Mouse (Mus musculus) A20 (cell line): ENCODE results near the gene Cryaa.

Source experiments
- DNase-seq: peaks from one replicate; pipeline ENCODE4 v3.0.0-alpha.2; 2011; ENCODE audit warnings: low read depth, low spot score

Gene Cryaa

DNA sequence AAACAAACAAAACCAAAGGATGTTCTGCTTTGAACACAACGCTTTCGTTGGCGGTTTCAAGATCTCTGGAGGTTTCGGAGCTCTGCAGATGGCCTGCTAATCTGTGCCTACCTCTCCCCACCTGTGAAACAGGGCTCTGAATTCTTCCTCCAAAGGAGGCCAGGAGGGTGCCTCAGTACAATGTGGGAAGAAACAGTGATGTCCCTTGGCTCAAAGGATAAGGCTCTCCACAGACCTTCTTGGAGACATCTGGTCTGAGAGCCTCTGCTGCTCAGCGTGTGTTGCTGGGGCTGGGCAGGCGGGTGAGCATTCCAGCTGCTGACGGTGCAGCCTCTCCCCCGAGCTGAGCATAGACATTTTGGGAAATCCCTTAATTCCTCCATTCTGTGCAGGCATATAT, at the start of gene Cryaa:
Gene Cryaa (plus strand): TSS at position 301 of the 400 bp plus-strand sequence.
- no peak for DNase-seq

DNA sequence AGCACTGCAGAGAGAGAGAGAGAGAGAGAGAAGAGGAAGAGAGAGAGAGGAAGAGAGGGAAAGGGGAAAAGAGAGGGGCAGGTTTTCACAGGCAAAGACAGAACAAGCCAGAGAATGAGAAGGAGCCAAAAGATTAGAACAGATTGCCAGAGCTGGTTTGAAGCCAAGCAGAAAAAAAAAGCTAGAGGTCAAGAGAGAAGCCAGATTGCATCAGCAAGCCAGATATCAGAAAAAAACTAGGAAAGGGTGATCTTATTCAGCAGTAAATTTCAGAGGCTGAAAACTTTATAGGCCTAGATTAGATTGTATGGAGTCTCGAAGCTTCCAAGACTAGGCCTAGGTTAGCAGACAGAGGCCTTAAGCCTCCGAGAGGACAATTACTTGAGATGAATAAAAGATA, 49.6 kb upstream of the Cryaa start:
- no peak for DNase-seq

DNA sequence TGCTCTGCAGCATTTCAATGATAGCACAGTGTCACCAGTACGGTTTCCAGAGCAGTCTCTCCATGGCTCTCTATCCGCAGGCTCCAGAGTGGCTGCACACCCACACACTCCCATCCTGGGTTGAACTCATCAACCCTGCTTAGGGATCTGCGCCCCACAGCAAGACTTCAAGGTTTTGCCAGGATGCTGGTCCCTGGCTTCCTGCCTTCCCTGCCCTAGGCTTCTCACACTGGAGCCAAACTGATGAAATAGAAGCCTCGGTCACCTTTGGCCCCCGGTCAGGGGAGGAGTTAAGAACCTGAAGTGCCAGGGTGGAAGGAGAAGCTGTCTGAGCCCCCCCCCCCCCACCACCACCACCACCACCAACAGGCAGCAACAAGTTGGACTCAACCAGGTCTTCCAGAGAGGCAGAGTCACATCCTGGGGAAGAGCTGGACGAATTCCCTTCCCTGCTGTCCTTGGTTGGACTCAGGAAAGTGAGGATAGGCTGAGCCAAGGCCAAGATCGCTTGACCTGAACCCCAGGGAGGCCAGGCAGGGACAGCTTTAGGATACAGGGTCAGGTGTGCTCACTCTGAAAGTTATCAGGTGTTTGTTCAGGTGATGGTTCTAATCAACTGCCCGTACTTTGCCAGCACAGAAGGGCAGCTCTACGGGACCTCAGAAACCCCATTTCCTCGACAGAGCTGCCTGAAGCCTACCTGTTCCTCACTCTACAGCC, 46.4 kb upstream of the Cryaa start:
- no peak for DNase-seq

DNA sequence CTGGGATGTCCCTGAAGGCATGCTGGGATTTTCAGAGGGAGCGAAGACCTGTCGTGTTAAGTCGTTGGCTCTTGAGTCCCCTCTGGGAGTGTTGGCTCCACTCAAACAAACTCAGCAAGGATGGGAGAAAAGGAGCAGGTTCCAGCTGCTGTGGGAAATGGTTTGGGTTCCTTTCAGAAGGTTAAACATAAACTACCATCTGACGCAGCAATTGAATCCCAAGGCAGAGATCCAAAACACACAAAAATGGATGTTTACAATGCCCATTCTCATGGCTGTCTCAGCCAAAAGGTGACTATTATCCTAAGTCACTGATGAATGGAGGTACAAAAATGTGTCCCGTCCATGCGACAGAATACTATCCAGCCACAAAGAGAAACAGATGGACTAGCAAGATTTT, 44.6 kb upstream of the Cryaa start:
- DNase-seq = no peak

DNA sequence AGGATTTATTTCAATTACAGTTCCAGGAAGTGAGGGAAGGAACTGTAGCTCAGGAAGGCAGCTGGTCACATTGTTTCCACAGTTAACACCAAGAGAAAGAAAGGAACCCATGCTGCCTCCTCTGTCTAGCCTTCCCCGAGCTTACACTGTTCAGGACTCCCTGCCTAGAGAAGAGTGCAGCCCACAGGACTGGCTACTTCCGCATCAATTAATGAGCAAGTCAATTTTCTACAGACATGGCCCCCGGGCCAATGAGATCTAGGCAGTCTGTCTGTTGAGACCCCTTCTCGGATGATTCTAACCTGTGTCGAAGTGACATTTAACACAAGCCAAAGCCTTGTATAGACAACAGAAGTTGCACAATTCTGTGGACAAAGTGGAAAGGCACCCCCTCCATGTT, 42.7 kb upstream of the Cryaa start:
- DNase-seq = no peak

DNA sequence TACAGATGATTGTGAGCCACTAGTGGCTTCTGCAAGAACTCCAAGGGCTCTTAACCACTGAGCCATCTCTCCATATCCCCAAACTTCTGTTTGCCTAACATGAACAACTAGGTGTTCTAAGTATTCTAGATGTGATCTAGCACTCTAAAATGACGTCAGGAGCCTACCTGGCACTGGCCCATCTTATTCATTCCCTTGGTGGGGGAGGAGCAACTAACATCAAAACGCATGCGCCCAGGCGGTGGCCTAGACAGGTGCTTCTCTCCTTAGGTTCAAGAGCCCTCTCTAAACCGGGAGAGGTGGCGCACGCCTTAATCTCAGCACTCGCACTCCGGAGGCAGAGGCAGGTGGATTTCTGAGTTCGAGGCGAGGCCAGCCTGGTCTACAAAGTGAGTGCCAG, 41.8 kb upstream of the Cryaa start:
- DNase-seq = no peak

DNA sequence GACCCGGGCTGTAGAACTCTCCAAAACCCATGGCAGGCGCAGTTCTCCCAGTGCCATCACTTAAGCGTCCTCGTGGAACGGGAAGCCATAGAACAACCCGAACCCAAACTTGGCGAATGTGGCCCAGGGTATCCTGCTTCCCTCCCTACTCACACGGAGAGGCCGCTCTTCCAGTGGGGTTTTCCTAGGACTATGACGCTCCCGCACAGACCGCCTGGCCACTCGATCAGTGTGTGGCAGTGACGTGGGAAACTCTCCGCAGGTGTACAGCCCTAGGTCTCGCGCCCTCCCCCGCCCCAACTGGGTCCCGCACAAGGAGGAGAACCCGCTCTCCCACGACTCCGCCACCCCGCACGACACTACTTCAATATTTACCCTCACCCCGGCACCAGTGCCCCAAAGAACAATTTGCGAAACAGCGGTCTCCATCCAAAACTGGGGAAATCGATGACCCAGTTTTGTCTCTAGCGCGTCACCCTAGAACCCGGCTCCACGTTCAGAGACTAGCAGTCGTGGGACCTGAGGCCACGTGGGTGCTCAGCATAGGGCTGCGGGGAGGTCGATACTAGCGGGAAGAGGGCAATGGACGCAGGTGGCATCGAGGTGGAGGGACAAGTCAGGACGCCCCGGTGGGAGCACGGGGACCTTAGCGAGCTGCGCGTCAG, 41.2 kb upstream of the Cryaa start:
- no peak for DNase-seq

DNA sequence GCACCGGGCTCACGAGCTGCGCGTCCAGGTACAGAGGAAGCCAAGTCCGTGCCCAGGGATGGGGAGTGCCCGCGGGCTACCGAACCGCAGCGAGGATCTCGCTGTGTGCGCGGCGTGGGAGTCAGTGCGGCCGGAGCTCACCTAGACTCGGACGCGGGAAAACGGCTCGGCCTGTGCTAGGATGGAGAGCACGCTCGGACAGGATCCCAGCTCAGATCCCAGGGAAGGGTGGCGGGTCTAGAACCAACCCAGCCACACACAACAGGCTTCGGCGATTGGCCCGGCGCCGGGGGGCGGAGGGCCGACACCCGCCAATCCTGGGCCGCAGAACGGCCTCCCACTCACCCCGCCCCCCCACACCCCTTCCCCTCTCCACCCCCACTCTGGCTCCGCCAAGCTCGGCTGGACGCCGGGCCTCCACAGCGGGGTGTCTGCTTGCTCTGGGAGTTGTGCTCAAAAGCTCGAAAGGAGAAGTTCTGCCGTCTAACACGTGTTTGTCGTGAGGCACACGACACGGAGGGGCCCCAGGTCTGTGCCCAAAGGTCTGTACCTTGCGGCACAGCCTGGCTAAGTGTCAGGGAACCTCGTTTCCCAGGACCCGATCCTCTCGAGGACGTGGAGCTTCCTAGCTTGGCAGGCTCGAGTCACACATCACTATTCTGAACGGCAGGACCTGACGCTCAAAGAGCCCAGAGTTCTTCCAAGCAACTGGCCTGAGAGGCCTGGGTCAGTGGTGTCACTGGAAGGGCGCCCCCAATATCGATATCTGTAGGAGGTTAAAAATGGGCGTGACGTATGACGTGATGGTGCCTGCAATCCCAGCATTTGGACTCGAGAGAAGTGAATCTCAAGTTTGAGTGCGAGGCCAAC, 40.4 kb upstream of the Cryaa start, which contains the start of gene Cbs:
Gene Cbs (minus strand): TSS at position 297 of the 870 bp plus-strand sequence.
- peak; percentile 56 for DNase-seq

DNA sequence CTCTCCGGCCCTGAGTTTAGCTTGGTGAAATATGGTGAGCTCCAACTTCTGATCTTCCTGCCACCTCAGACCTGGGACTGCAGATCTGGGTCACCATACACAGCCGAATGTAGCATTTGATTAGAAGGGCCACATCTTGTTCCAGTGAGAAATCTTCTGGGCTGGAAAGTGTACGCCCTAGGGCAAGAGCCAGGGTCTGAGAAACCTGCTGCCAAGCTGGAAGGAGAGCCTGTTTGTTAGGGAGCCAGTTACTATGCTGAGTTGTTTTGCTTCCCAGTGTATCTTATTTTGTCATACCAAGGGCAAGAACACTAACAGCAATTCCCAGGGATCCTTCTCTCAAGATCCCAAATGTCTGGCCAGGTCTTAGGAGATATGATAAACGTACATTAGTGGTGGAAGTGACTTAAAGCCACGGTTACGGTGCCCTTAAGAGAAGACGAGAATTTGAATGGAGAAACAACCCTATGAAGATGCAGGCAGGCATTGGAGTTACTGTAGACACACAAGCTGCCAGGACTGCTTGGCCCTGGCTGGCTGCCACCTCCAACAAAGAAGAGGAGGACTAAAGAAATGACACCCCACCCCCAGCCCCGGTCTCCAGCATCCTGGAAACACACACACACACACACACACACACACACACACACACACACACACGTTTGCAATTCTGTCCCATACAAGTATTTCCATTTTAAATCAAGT, 39.6 kb upstream of the Cryaa start:
- DNase-seq = no peak

DNA sequence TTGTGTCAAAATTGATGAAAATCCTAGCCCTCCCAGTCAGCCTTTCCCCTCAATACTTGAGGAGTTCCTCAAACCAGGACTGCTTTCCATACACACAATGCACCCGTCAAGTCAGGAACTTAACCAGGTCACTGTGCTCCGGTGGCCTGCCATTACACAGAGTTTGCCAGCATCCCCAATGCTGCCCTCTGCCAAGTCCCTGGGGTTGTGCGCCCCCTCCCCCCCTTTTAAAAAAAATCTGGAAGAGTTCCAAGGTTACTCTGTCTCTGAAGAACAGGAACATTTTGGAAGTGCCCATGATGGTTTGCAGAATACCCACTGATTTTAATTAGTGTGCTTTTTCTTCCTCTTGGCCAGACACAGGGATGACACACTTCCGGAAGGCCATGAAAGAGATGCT, 38.0 kb upstream of the Cryaa start:
- DNase-seq = no peak

DNA sequence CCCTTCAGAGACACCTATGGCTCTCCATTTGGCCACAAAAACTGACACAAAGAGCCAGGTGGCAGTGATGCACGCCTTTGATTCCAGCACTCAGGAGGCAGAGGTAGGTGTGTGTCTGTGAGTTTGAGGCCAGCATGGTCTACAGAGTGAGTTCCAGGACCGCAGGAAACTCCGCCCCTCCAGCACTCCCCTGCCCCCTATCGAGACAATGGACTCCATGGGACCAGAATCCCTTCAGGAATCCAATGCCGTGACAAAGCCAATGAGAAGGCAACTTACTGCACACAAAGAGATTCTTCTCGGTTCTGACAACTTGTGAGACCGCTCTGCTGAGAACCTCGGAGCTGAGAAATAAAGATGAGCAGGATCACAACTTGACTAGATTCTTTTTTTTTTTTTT, 35.3 kb upstream of the Cryaa start:
- no peak for DNase-seq

DNA sequence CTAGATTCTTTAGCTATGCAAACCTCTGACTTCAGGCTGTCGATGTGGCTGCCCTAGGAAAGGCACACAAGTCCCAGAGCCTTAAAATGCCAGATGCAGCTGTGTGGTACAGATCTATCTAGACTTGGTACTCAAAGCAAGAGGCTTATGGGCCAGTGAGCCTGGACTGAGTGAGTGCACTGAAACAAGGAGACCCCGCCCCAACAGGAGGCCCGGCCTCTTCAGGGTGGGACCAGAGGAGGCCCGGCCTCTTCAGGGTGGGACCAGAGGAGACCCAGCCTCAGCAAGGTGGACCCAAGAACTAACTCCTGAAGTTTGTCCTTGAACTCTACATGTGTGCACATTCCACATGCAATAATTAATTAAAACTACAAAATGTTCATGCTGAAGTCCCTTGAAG, 34.7 kb upstream of the Cryaa start:
- no peak for DNase-seq

DNA sequence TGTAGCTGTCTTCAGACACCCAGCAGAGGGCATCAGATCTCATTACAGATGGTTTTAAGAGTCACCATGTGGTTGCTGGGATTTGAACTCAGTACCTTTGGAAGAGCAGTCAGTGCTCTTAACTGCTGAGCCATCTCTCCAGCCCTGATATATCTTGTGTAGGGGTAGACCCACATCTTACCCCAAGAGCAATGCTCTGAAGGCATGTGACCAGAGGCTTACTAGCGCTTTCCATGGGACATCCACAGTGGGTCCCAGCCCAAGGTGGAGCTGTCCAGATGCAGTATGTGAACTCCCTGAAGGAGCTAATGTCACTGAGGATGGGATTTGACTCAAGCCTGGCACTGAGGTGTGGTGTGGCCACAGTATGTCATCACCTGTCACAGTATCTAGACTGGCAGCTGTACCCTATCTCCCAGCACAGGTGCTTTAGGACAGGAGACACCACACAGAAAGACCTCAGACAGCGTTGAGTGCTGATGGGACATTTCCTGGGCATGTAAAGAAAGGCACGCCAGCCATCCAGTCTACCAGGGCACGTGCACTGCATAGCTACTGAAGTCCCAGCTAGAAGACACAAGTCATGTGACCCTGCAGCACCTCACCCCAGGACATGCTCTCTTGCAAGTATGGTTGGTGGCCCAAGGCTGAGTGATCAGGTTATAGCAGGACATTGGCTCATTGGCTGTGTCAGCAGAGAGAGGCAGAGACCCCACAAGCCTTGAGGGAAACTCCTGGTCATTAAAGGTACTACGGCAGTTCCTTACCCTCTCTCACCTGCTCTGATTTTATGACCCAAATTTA, 31.2 kb upstream of the Cryaa start:
- no peak for DNase-seq

DNA sequence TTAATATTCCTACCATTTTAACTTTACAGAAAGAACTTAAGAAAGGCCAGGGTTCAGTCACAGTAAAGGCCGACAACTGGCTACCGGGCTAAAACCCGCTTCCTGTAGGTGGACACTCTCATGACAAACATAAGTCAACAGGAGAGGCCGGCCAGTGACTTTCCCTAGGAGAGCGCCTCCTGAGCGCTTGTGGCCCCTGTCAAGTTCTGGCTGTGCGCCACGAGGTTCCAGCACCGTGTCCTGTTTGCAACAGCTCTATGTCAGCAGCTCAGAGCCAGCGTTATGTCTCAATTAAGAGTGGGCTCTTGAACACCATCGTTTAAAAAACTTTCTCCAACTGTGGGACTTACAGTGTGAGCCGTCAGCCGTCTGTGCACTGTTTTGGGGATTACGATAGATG, 25.5 kb upstream of the Cryaa start:
- DNase-seq = no peak

DNA sequence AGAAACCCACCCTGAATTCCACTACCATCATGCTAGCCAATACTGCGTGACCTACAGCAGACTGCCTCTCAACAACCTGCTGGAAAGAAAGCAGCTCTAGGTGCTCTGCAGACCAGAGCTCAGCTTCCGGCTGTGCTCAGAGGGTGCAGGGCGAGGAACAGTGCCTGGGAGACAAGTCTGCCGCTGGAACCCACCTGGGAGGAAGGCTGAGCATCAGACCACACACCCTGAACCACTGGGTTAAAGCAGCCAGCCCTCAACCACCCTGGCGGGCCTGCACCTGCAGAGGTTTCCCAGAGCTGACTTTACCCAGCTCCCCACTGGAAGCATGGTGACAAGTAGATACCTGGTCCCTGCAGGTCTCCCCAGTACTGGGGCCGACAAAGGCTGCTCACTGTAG, 24.3 kb upstream of the Cryaa start:
- DNase-seq = no peak

DNA sequence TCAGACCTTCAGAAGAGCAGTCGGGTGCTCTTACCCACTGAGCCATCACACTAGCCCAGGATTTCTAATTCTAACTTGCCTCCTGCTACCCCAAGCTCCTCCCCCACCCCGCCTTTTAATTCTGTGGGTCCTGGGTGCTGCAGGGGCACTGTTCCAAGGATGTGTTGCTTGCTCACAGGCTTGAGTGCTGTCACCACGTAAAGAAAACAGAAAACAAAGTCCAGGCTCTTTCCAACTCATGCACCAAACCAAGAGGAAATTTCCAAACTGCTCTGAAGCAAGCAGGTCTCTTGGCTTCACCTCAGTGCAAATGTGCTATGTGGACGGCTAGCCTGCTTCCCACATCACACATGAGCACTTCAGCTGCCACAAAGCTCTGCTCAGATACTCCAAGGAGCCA, 22.2 kb upstream of the Cryaa start:
- DNase-seq = no peak

DNA sequence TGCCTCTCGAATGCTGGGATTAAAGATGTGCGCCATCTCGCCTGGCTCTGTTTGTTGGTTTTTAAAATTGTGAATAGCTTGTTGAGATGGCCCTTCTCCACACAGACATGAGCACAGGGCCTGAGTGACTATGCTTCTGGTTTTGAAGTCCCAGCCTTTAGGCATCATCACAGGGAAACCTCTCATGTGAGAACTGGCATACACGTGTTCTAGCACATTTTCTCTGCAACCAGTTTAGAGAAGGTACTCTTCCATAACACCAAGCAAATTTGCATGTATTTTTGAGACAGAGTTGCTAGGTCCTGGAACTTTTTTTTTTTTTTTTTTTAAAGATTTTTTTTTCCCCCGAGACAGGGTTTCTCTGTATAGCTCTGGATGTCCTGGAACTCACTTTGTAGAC, 20.9 kb upstream of the Cryaa start:
- DNase-seq = no peak

DNA sequence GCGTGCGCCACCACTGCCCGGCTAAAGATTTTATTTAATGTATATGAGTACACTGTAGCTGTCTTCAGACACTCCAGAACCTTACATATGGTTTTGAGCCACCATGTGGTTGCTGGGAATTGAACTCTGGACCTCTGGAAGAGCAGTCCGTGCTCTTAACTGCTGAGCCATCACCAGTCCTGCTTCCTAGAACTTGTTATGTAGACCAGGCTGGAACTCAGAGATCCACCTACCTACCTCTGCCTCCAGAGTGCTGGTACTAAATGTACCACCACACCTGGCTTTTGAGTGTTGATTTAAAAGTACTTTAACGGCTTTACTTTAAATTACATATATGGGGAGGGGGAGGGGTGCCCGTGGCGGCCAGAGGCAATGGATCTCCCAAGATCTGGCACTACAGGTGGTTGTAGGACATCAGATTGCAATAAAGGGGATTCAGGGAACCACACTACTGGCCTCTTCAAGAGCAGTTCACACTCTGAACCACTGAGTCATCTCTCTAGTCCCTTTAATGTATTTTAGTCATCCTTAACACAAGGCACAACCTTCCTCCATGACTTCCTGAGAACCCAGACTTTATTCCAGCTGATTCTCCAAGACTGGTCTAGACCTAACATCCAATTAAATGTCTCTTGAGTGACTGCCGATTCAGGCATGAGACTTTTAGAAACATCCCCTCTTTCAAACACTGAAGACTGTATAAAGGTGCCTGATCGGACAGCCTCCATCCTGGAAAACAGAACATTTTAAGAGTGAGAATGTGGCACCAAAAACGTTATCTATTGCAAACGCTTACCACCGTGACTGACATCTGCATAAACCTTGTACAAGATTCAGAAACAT, 20.2 kb upstream of the Cryaa start:
- no peak for DNase-seq

DNA sequence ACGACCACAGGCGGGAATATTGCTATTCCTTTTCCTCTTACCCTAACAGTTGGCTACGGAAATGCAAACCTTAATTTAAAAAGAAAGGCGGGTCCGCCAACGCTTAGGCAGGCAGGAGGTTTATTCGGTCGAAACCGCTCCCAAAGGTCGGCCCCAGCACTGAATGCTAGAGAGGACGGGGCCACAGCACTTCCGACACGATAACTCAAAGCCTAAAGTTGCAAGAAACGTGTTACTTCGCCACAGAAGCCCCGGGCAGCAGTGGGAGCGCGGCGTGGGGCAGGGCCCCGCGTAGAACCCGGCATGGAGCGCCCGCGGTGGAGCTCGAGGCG, 19.5 kb upstream of the Cryaa start:
- DNase-seq = no peak

DNA sequence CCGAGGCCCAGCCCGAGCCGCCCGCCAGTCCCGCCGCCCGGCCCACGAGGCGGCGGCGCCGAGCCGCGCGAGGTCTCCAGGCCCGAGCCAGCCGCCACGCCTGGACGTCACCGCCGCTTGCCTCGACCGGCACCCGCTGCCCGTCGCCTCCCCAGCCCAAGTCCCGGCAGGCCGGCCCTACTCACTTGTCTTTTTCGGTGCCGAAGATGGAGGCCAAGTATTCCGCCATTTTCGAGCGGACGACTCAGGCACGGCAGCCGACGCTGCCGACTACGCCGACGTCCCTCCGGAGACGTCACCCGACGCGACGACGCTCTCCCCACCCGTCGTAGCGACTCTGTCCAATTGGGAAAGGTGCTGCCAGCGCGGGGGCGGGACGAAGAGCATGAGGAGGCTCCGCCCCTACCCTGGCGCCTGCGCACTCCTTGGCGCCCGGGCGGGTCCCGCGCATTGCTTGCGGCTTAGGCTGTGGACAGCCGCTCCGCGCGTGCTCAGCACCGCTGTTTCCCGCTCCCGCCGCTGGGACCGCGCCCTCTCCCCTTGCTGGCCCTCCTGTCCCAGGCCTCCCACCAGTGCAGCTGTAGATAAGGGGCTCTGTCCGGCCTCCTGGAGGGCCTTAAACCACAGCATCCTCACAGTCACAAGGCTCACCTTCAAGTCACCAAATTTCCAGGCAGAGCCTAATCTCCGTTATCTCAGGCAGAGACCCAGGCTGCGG, 19.0 kb upstream of the Cryaa start, which contains the start of gene U2af1:
Gene U2af1 (minus strand): TSS at position 425 of the 718 bp plus-strand sequence.
- peak; percentile 98 for DNase-seq
